Mouse (Mus musculus): ENCODE results near the gene Hamp. TPM values are rescaled to one million over a fixed set of nuclear protein-coding genes. Genes with fewer than 3 reads are reported as not detected.

The Hamp gene
- not detected for polyA plus RNA-seq (2014; fragmentation: Illumina TruSeq; extraction: RNeasy Lipid Tissue Mini Kit (QIAGEN cat#74804); ENCODE audit: low read depth, low replicate concordance)

DNA sequence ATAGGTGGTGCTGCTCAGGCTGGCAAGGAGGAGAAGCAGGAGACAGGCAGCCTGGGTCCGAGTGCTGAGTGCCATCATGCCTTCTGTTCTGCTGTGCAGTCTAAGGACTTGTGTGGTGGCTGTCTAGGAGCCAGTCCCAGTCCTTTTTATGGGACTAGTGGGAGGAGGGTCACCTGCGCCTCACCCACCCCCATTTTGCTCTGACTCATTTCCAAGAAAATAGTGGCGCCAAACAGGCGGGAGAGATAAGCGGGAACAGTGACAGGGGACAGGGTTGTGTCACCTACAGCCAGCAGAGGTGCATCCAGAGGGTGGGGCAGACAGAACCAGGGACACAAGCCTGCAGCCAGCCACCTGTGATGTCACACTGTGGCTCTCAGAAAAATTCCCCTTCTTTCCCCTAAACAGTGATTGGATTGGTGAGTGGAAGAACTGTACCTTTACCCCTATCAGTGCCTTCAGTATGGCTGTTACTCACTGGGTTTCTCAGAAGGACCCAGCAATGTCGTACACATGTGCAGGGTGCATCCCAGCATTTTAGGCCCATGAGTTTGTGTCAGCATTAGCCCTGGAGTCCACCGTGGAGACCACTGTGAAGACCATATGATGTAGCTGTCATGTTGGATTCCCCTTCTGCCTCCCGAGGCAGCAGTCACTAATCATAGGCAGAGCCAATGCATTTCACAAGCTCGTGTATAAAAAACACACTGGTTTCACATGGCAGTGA lies at the start of gene Hamp:
TSS of gene Hamp (minus strand) at position 124 of the 727 bp plus-strand sequence.

GRCm38 (mm10) chr7:30973501-30974289 lies 29.9 kb upstream of the Hamp start, which contains the start of gene Fam187b:
TSS of gene Fam187b (plus strand) at chr7:30973790.

DNA sequence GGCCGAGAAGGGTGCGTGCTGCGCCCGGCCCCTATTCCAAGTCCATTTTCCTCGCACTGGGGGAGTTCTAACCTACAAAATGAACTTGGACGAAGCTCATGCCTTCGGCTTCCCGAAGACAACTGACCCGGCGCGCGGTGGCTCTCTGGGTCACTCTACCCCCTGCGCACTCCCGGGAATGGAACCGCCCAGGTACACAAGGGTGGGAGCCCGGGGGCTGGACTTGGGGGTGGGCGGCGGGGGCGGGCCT lies 29.3 kb upstream of the Hamp start, which contains the start of gene Lsr:
TSS of gene Lsr (minus strand) at position 214 of the 250 bp plus-strand sequence.

DNA sequence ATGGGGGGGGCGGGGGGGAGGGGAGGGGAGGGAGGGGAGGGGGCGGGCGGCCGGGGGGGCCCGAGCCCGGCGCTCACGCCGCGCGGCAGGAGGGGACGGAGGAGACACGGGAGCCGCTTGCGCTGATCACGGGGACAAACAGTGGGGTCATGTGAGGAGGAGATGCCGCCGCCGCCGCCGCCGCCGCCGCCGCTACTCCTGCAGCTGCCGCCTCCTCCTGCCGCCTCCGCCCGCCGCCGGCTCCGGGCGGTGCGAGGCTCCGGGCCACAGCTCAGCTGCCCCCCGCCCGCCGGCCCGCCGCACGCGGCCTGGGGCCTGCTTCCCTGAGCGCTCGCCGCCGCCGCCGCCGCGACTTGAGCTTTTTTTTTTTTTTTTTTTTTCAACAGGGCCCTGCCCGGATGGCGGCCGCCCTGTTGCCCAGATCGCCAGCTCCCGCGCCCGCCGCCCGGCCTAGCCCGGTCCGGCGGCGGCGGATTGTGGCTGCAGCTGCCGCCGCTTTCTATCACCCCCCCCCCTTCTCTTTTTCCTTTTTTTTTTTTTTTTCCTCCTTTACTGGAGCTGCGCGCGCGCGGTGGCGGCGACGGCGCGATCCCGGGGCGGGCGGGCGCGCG lies 13.0 kb upstream of the Hamp start, which contains the start of gene Usf2:
TSS of gene Usf2 (minus strand) at position 48 of the 611 bp plus-strand sequence.

GRCm38 (mm10) chr7:30924581-30924980 lies 19.3 kb downstream of the Hamp start, which contains the start of gene Hamp2:
TSS of gene Hamp2 (minus strand) at chr7:30924681.

DNA sequence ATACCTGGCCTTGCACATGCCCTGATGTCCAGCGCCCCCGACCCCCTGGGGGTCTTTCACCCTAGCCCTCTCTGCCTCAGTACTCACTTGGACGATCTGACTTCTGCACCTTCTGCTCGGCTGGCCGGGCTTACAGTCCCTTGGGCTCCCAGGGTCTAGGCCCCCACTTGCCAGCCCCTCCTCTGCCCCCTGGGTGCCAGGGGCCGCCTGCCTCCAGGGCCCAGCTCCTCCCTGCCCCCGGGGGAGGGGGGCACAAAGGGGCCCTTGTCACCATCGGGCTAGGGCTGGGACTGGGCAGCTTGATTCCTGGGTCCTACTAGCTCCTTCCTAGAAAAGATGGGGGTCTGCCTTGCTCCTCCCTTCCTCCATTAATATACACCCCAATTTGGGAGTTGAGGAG lies 29.1 kb downstream of the Hamp start, which contains the start of gene Mag:
TSS of gene Mag (minus strand) at position 142 of the 400 bp plus-strand sequence.

Other genes starting within 250 kb of the Hamp start
- gene 2200002J24Rik, start 245.1 kb downstream of the Hamp start, polyA plus RNA-seq (2014; fragmentation: Illumina TruSeq; extraction: RNeasy Lipid Tissue Mini Kit (QIAGEN cat#74804); ENCODE audit: low read depth, low replicate concordance), result 6.8 TPM
- 0.25 TPM for gene Atp4a, start 231.8 kb downstream of the Hamp start, polyA plus RNA-seq (2014; fragmentation: Illumina TruSeq; extraction: RNeasy Lipid Tissue Mini Kit (QIAGEN cat#74804); ENCODE audit: low read depth, low replicate concordance)
- 14.5 TPM for gene Tmem147, start 214.5 kb downstream of the Hamp start, polyA plus RNA-seq (2014; fragmentation: Illumina TruSeq; extraction: RNeasy Lipid Tissue Mini Kit (QIAGEN cat#74804); ENCODE audit: low read depth, low replicate concordance)
- 629 TPM for gene Gapdhs, start 200.4 kb downstream of the Hamp start, polyA plus RNA-seq (2014; fragmentation: Illumina TruSeq; extraction: RNeasy Lipid Tissue Mini Kit (QIAGEN cat#74804); ENCODE audit: low read depth, low replicate concordance)
- 0.59 TPM for gene Sbsn, start 192.6 kb downstream of the Hamp start, polyA plus RNA-seq (2014; fragmentation: Illumina TruSeq; extraction: RNeasy Lipid Tissue Mini Kit (QIAGEN cat#74804); ENCODE audit: low read depth, low replicate concordance)
- 5.9 TPM for gene Dmkn, start 180.3 kb downstream of the Hamp start, polyA plus RNA-seq (2014; fragmentation: Illumina TruSeq; extraction: RNeasy Lipid Tissue Mini Kit (QIAGEN cat#74804); ENCODE audit: low read depth, low replicate concordance)
- not detected for gene Krtdap, start 156.1 kb downstream of the Hamp start, polyA plus RNA-seq (2014; fragmentation: Illumina TruSeq; extraction: RNeasy Lipid Tissue Mini Kit (QIAGEN cat#74804); ENCODE audit: low read depth, low replicate concordance)
- gene Ffar2, start 120.3 kb downstream of the Hamp start, polyA plus RNA-seq (2014; fragmentation: Illumina TruSeq; extraction: RNeasy Lipid Tissue Mini Kit (QIAGEN cat#74804); ENCODE audit: low read depth, low replicate concordance), result not detected
- not detected for gene Ffar3, start 87.9 kb downstream of the Hamp start, polyA plus RNA-seq (2014; fragmentation: Illumina TruSeq; extraction: RNeasy Lipid Tissue Mini Kit (QIAGEN cat#74804); ENCODE audit: low read depth, low replicate concordance)
- gene Ffar1, start 82.5 kb downstream of the Hamp start, polyA plus RNA-seq (2014; fragmentation: Illumina TruSeq; extraction: RNeasy Lipid Tissue Mini Kit (QIAGEN cat#74804); ENCODE audit: low read depth, low replicate concordance), result 0.17 TPM
- gene Cd22, start 63.7 kb downstream of the Hamp start, polyA plus RNA-seq (2014; fragmentation: Illumina TruSeq; extraction: RNeasy Lipid Tissue Mini Kit (QIAGEN cat#74804); ENCODE audit: low read depth, low replicate concordance), result not detected
- gene Mag, start 29.2 kb downstream of the Hamp start, polyA plus RNA-seq (2014; fragmentation: Illumina TruSeq; extraction: RNeasy Lipid Tissue Mini Kit (QIAGEN cat#74804); ENCODE audit: low read depth, low replicate concordance), result 0.95 TPM
- not detected for gene Hamp2, start 19.4 kb downstream of the Hamp start, polyA plus RNA-seq (2014; fragmentation: Illumina TruSeq; extraction: RNeasy Lipid Tissue Mini Kit (QIAGEN cat#74804); ENCODE audit: low read depth, low replicate concordance)
- gene Usf2, start 12.8 kb upstream of the Hamp start, polyA plus RNA-seq (2014; fragmentation: Illumina TruSeq; extraction: RNeasy Lipid Tissue Mini Kit (QIAGEN cat#74804); ENCODE audit: low read depth, low replicate concordance), result 16.6 TPM
- gene Lsr, start 29.4 kb upstream of the Hamp start, polyA plus RNA-seq (2014; fragmentation: Illumina TruSeq; extraction: RNeasy Lipid Tissue Mini Kit (QIAGEN cat#74804); ENCODE audit: low read depth, low replicate concordance), result 0.92 TPM
- 177 TPM for gene Fam187b, start 29.8 kb upstream of the Hamp start, polyA plus RNA-seq (2014; fragmentation: Illumina TruSeq; extraction: RNeasy Lipid Tissue Mini Kit (QIAGEN cat#74804); ENCODE audit: low read depth, low replicate concordance)
- gene Fxyd5, start 98.4 kb upstream of the Hamp start, polyA plus RNA-seq (2014; fragmentation: Illumina TruSeq; extraction: RNeasy Lipid Tissue Mini Kit (QIAGEN cat#74804); ENCODE audit: low read depth, low replicate concordance), result 1.5 TPM
- gene Fxyd7, start 107.4 kb upstream of the Hamp start, polyA plus RNA-seq (2014; fragmentation: Illumina TruSeq; extraction: RNeasy Lipid Tissue Mini Kit (QIAGEN cat#74804); ENCODE audit: low read depth, low replicate concordance), result not detected
- 4.5 TPM for gene Fxyd1, start 113.2 kb upstream of the Hamp start, polyA plus RNA-seq (2014; fragmentation: Illumina TruSeq; extraction: RNeasy Lipid Tissue Mini Kit (QIAGEN cat#74804); ENCODE audit: low read depth, low replicate concordance)
- 0.70 TPM for gene Lgi4, start 115.3 kb upstream of the Hamp start, polyA plus RNA-seq (2014; fragmentation: Illumina TruSeq; extraction: RNeasy Lipid Tissue Mini Kit (QIAGEN cat#74804); ENCODE audit: low read depth, low replicate concordance)
- gene Fxyd3, start 132.7 kb upstream of the Hamp start, polyA plus RNA-seq (2014; fragmentation: Illumina TruSeq; extraction: RNeasy Lipid Tissue Mini Kit (QIAGEN cat#74804); ENCODE audit: low read depth, low replicate concordance), result not detected
- not detected for gene Hpn, start 171.3 kb upstream of the Hamp start, polyA plus RNA-seq (2014; fragmentation: Illumina TruSeq; extraction: RNeasy Lipid Tissue Mini Kit (QIAGEN cat#74804); ENCODE audit: low read depth, low replicate concordance)
- gene Scn1b, start 183.0 kb upstream of the Hamp start, polyA plus RNA-seq (2014; fragmentation: Illumina TruSeq; extraction: RNeasy Lipid Tissue Mini Kit (QIAGEN cat#74804); ENCODE audit: low read depth, low replicate concordance), result not detected
- 4.0 TPM for gene Gramd1a, start 211.9 kb upstream of the Hamp start, polyA plus RNA-seq (2014; fragmentation: Illumina TruSeq; extraction: RNeasy Lipid Tissue Mini Kit (QIAGEN cat#74804); ENCODE audit: low read depth, low replicate concordance)

All from testis, adult 10 weeks (tissue).